Mouse (Mus musculus) liver, postnatal 0 days (tissue): ENCODE measurements around the gene Polr2f. TPM values are rescaled to one million over a fixed set of nuclear protein-coding genes. Genes with fewer than 3 reads are reported as not detected.

Experiments
- ATAC-seq: fragments of 200-750 bp; cut with Nextera tagmentation; 2 replicates; pipeline ENCODE4 v1.8.0; 2017; ENCODE audit warnings: mild to moderate bottlenecking, moderate library complexity
- DNase-seq: peaks from one replicate; pipeline ENCODE4 v3.0.0-alpha.2; 2016
- H3K27ac ChIP-seq: fragments of 300-500 bp; sonication (generic); 2 replicates; pipeline ENCODE4 v1.5.1; 2014; ENCODE audit warnings: antibody characterized with exemption, moderate library complexity, mild to moderate bottlenecking, low read depth
- H3K27me3 ChIP-seq: fragments of 300-500 bp; sonication (generic); 2 replicates; pipeline ENCODE4 v1.6.1; 2014; ENCODE audit warnings: low read length, control low read depth, mixed read lengths; ENCODE audit not compliant: insufficient read depth
- H3K36me3 ChIP-seq: fragments of 300-500 bp; sonication (generic); replicated peaks from 2 replicates; pipeline ENCODE4 v1.6.1; 2014; ENCODE audit warnings: mild to moderate bottlenecking, control low read depth, low read length, moderate library complexity, mixed read lengths; ENCODE audit not compliant: insufficient read depth
- H3K4me1 ChIP-seq: fragments of 300-500 bp; sonication (generic); 2 replicates; pipeline ENCODE4 v1.6.1; 2014; ENCODE audit warnings: antibody characterized with exemption, mild to moderate bottlenecking, control low read depth; ENCODE audit not compliant: insufficient read depth
- H3K4me2 ChIP-seq: fragments of 300-500 bp; sonication (generic); 2 replicates; pipeline ENCODE4 v1.6.1; 2014; ENCODE audit warnings: low read depth, mild to moderate bottlenecking, low read length, moderate library complexity, mixed read lengths
- H3K4me3 ChIP-seq: fragments of 300-500 bp; sonication (generic); 2 replicates; pipeline ENCODE4 v1.5.1; 2014; ENCODE audit warnings: low read depth, low read length
- H3K9ac ChIP-seq: fragments of 300-500 bp; sonication (generic); replicated peaks from 2 replicates; pipeline ENCODE4 v1.6.1; 2014; ENCODE audit warnings: mild to moderate bottlenecking, moderate library complexity
- H3K9me3 ChIP-seq: fragments of 300-500 bp; sonication (generic); 2 replicates; pipeline ENCODE4 v1.6.1; 2016; ENCODE audit warnings: mild to moderate bottlenecking, control low read depth, low read length, mixed read lengths
- CTCF ChIP-seq: sonication (generic); IDR thresholded peaks from 2 replicates; pipeline ENCODE4 v1.5.1; 2016; ENCODE audit warnings: antibody characterized with exemption, low read depth
- EP300 ChIP-seq: IDR thresholded peaks from 2 replicates; pipeline ENCODE4 v1.6.1; 2016; ENCODE audit warnings: antibody characterized with exemption, low read depth, mild to moderate bottlenecking
- WGBS: fragments of 180-500 bp; shearing (Covaris S2); extraction: QIAGEN DNeasy Blood & Tissue Kit; methylation state at CpG from one replicate; pipeline ENCODE4 v1.1.7; 2014; ENCODE audit not compliant: insufficient replicate concordance; 5-methylcytosine and 5-hydroxymethylcytosine counted together
- polyA plus RNA-seq: library from polyadenylated mRNA; unstranded; fragments of >200 nt; fragmentation: Nextera tagmentation; extraction: Ambion mirVana; gene quantifications from 2 replicates; pipeline ENCODE4 v1.2.1, GENCODE M21; 2015

Polr2f gene
- polyA plus RNA-seq, 1 experiment from 2014 or later, result 130 TPM

DNA sequence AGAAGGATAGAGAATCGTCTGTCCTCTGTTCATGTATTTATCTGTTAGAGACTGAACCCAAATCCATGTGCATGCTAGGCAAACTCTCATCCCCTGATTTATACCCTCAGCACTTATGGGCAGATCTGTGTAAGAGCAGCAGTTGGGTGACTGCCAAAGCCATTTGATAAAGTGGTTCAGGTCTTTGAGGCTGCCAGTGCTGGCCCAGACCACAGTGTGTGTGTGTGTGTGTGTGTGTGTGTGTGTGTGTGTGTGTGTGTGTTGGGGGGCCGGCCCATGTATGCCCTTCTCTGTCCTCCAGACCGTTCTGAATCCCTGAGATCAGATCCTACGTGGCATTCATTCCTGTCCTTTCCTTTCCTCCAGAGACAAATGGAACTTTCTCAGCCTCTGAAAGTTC is 29.0 kb upstream of the Polr2f start:
- Histone ChIP-seq H3K27me3 (no peaks in the 10 kb centered on the region), H3K4me3 (no peak overlapping the region), H3K4me1 (peaks cover 23% of the 10 kb centered on the region), H3K9ac (no peak overlapping the region), H3K4me2 (no peak overlapping the region), H3K36me3 (peaks cover 3% of the 10 kb centered on the region; the same call in 1 of the 2 replicates), H3K27ac (no peak overlapping the region), H3K9me3 (no peaks in the 10 kb centered on the region)
- DNase-seq, result no peak
- no peak for TF ChIP-seq EP300
- TF ChIP-seq CTCF, result no peak
- no peak for ATAC-seq
- WGBS, result 76% methylated on average over 4 of the region's 4 CpGs

DNA sequence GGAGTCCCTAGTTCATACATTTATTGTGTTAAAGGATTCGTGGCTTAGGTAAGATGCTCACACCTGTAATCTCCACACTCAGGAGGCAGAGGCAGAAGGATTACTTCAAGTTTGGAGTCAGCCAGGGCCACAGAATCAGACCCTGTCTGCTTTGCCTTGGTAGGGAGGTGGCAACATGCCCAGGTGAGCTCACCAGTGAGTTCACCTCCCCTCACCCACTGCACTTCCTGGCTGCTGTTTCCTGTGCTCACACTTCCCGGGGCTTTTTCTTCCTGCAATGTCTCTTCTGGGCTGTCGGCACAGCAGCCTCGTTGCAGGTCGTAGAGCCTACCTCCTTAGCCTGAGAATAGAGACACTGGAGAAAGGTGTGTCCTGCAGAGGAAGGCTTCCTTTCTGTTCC is 25.5 kb upstream of the Polr2f start:
- Histone ChIP-seq H3K4me1 (peaks cover 6% of the 10 kb centered on the region), H3K27ac (no peak overlapping the region), H3K4me3 (no peak overlapping the region), H3K27me3 (no peaks in the 10 kb centered on the region), H3K4me2 (no peak overlapping the region), H3K9me3 (no peaks in the 10 kb centered on the region), H3K9ac (no peak overlapping the region), H3K36me3 (peaks cover 9% of the 10 kb centered on the region)
- WGBS, result 55% methylated on average over 5 of the region's 5 CpGs
- ATAC-seq (no peak), DNase-seq (no peak)
- TF ChIP-seq EP300 (no peak), CTCF (no peak)

DNA sequence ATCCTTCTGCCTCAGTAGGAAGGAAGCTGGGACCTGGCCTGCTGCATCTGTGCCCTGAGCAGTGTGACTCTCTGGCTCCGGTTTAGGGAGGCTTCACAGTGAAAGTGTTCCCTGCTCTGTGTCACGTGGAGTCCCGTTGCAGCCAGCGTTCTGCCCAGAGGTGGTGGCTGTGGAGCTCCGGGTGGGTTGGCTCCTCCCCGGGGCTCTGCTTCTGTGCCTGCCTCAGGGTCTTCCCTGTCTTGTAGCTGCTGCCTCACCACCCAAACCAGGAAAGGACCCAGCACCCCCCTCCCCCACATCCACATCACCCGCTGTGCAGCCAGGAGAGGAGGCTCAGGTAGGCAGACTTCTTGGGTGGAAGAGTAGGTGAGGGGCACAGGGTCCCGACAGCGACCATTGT is 21.3 kb upstream of the Polr2f start:
- TF ChIP-seq CTCF (no peak), EP300 (no peak)
- no peaks in the 10 kb centered on the region for H3K27me3 ChIP-seq
- no peaks in the 10 kb centered on the region for H3K4me1 ChIP-seq
- DNase-seq, result no peak
- WGBS, result 80% methylated on average over 9 of the region's 9 CpGs
- H3K4me3 ChIP-seq, result no peak overlapping the region
- H3K9me3 ChIP-seq, result no peaks in the 10 kb centered on the region
- H3K9ac ChIP-seq, result no peak overlapping the region
- no peak for ATAC-seq
- H3K27ac ChIP-seq, result no peak overlapping the region
- H3K4me2 ChIP-seq, result no peak overlapping the region
- H3K36me3 ChIP-seq, result peaks cover 11% of the 10 kb centered on the region

DNA sequence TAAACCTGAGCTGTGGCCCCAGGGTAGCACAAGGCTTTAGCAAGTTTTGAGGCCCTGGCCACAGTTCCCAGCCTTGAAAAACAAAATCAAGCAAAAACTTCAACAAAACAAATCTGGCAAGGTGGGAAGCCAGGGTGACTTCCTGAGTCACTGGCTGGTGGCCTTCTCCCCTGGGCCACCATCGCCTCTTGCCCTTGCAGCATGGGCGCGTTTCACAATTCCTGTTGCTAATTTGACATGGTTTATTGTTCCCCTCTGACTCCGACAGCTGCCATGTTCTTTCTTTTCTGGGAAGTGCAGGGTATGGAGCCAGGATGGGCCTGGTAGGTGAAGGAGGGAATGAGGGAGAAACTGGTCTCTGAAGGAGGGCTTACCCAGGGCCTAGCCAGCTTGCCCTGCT is 18.7 kb upstream of the Polr2f start:
- no peak overlapping the region for H3K27ac ChIP-seq
- no peaks in the 10 kb centered on the region for H3K4me1 ChIP-seq
- H3K4me2 ChIP-seq, result no peak overlapping the region
- no peaks in the 10 kb centered on the region for H3K9me3 ChIP-seq
- peaks cover 11% of the 10 kb centered on the region for H3K36me3 ChIP-seq
- ATAC-seq, result no peak
- no peak overlapping the region for H3K4me3 ChIP-seq
- 78% methylated on average over 4 of the region's 4 CpGs for WGBS
- no peaks in the 10 kb centered on the region for H3K27me3 ChIP-seq
- DNase-seq, result no peak
- TF ChIP-seq CTCF (no peak), EP300 (no peak)
- H3K9ac ChIP-seq, result no peak overlapping the region

- Histone ChIP-seq H3K9me3 (no peaks in the 10 kb centered on the region), H3K4me3 (no peak overlapping the region), H3K27ac (no peak overlapping the region), H3K36me3 (peaks cover 13% of the 10 kb centered on the region), H3K4me2 (no peak overlapping the region), H3K9ac (no peak overlapping the region), H3K4me1 (no peaks in the 10 kb centered on the region), H3K27me3 (no peaks in the 10 kb centered on the region)
- TF ChIP-seq CTCF (no peak), EP300 (no peak)
- WGBS, result 80% methylated on average over 13 of the region's 13 CpGs
- DNase-seq (no peak), ATAC-seq (no peak)
Observed at GRCm38 (mm10) chr15:79122546-79122945, 18.3 kb upstream of the Polr2f start.

DNA sequence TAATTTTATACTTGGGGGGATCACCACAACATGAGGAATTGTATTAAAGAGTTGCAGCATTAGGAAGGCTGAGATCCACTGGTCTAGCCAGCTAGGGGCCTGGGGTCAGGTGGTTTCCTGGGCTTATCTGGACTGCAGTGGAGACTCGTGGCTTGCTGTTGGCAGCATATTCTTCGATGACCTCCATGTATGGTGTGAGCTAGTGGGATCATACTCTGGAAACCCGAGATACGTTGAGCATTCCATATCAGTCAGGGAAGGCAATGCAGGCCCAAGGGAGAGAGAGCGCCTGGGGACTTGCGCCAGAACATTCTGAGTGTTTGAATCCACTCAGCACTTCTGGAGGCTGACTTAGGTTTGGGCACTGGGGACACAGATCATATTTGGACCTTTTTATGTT is 17.1 kb upstream of the Polr2f start:
- Histone ChIP-seq H3K27ac (no peak overlapping the region), H3K4me1 (no peaks in the 10 kb centered on the region), H3K36me3 (peaks cover 19% of the 10 kb centered on the region), H3K9me3 (no peaks in the 10 kb centered on the region), H3K4me3 (no peak overlapping the region), H3K9ac (no peak overlapping the region), H3K27me3 (no peaks in the 10 kb centered on the region), H3K4me2 (no peak overlapping the region)
- ATAC-seq (no peak), DNase-seq (no peak)
- WGBS, result 74% methylated on average over 6 of the region's 6 CpGs
- TF ChIP-seq EP300 (no peak), CTCF (no peak)

DNA sequence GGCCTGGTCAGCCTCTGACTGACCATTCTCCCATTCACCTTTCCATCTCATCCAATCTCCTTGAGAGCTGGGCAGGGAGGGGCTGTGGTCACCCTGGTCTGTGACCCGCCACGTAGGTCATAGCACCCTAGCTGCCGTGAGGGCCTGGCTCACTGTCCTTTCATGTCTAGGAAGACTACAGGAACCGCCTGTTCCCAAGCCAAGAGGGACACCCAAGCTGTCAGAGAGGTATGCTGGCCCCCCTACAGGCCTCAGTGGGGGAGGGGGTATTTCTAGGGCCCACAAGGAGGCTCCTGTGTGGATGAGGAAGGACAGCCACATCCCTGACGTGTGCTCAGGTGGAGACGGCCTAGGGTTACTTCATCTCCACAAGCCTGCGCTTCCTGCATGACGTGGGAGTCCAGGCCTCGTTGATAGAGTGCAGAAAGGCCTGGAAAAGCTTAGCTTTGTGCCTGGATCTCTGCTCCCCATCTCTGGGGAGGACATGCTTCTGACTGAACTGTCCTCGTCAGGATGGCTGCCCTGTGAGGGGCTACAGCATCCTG is 16.4 kb upstream of the Polr2f start:
- DNase-seq (no peak), ATAC-seq (no peak)
- Histone ChIP-seq H3K36me3 (peaks cover 19% of the 10 kb centered on the region), H3K27me3 (no peaks in the 10 kb centered on the region), H3K9me3 (no peaks in the 10 kb centered on the region), H3K4me2 (no peak overlapping the region), H3K4me1 (no peaks in the 10 kb centered on the region), H3K27ac (no peak overlapping the region), H3K4me3 (no peak overlapping the region), H3K9ac (no peak overlapping the region)
- no peak for TF ChIP-seq EP300
- TF ChIP-seq CTCF, result no peak
- 83% methylated on average over 10 of the region's 10 CpGs for WGBS
